Mouse (Mus musculus) forelimb bud, embryonic 11.5 days (tissue): Measurements from ENCODE around the gene Asb16.
"Not testable (repeated sequence)": the region's sequence is repeated elsewhere in the genome, so short reads cannot be mapped to it uniquely, and the experiment has no call there.

ENCODE experiments used
- DNase-seq: peaks from one replicate; pipeline ENCODE4 v3.0.0-alpha.2; 2012; ENCODE audit warnings: low read depth, low spot score

Asb16 gene

DNA sequence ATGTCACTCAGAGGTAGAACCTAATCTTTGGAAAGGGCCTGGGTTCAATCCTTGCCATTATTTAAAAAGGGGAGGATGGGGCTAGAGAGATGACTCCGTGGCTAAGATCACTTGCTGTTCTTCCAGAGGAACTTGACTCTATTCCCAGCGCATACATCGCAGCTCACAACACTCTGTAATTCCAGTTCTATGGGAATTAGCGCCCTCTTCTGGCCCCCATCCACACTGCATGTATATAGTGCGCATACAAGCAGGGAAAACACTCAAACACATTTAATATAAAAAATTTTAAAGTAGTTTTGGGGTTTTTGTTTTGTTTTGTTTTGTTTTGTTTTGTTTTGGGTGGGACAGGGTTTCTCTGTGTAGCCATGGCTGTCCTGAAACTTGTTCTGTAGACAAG, 26.7 kb upstream of the Asb16 start:
- no peak for DNase-seq

DNA sequence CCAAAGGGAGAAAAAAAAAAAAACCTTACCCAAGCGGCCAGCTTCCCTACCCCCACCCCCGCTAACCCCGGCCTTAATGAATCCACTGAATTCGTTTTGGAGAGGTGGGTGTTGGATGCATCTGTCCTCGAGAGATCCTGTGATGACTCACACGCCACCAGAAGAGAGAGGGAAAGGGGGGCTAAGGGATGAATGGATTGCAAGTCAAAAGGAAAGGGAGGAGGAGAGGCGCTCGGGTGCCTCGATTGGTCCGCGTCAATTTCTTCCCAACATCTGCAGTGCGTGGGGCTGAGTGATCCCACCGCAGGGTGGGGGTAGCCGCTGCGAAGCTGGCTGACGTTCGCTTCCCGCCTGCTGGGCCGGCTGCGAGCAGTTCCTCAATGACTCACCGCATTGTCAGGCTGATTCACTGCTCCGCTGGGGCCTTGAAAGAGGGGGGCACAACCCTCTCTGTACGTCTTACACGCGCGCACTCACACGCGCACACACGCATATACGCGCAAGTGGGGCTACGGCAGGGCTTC, 23.6 kb upstream of the Asb16 start:
- DNase-seq: peak; percentile 49

DNA sequence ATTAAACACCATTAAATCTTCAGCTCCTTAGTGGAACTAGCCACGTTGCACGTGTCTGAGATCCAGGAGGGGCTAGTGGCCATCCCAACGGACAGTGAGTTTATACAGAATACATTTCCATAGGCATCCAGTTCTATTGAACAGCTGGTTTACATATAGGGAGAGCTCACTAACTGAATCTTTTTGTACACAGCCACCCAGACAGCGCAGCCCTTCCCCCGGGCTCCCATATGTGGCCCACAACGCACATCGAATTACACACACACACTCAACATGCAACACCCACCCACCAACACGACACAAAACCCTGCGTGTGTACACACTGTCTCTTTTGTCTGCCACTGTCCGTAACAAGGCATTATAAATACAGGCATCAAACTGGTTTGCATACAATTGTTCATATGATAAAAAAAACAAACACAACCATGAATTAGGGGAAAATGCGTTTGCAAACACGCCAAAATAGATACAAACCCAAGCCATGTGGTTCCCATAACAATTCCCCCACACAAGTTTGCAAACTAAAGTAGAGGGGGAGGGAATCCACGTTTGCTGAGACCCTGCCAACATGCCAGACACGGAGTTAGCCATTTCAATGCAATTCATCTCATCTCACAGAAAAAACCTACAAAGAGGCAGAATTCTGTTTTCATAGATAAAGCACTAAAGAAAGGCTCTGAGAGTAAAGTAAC, 22.8 kb upstream of the Asb16 start:
- DNase-seq: no peak

DNA sequence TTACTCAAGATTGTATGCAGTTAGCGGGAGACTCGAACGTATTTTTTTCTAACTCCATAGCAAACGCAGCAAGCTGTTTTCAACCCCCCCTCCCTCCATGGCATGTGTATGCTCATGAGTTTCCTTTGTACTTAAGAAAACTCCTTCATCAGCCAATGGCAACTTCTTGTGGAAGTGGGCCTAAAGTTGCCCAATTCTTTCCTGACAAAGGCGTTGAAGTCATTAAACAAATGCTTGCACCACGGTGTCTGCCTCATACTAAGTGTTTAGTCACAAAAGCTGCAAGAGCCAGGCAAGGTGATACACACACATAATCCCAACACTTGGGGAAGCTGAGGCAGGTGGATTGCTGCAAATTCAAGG, 22.3 kb upstream of the Asb16 start:
- no peak for DNase-seq

DNA sequence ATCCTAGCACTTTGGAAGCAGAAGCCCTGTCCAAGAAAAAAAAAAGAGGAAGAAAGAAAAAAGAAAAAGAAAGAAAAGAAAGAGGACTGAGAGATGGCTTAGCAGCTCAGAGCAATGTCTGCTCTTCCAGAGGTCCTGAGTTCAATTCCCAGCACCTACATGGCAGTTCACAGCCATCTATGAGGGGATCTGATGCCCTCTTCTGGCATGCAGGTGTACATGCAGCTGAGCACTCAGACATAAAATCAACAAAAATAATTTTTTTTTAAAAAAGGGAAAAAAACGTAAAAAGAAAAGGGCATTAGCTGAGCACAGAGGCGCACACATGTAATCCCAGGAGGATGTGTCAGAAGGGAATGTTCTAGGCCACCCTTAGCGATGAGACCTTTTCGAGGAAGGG, 21.7 kb upstream of the Asb16 start:
- no peak for DNase-seq

DNA sequence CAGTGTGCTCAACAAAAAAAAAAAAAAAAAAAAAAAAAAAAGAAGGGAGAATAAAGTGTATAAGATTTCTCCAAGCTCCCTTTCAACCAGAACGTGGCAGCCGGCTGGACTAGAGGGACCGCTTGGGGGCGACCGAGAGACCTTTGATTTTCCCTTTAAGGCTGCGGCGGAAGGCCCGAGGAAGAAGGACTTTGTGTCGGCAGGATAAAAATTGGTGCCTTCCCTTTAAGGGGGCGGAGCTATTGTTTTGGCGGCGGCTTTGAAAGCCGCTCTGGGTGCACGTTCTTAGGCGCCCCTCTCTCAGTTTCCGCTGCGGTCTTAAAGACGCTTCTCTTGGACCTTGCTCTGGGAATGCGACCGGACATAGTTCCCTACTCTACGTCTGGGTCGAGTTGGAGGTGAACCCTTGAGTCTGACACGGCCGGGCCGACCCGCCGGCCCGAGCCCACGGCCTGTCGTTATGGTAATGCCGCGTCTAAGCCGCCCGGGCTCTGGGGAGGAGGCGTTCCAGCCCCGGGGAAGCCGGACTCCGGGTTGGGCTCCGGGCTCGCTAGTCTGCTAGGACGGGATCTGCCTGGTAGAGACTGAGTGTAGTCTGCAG, 19.8 kb upstream of the Asb16 start, which contains the start of gene BC030867:
Gene BC030867 (plus strand): TSS at position 253 of the 601 bp plus-strand sequence.
- DNase-seq: peak; percentile 99

DNA sequence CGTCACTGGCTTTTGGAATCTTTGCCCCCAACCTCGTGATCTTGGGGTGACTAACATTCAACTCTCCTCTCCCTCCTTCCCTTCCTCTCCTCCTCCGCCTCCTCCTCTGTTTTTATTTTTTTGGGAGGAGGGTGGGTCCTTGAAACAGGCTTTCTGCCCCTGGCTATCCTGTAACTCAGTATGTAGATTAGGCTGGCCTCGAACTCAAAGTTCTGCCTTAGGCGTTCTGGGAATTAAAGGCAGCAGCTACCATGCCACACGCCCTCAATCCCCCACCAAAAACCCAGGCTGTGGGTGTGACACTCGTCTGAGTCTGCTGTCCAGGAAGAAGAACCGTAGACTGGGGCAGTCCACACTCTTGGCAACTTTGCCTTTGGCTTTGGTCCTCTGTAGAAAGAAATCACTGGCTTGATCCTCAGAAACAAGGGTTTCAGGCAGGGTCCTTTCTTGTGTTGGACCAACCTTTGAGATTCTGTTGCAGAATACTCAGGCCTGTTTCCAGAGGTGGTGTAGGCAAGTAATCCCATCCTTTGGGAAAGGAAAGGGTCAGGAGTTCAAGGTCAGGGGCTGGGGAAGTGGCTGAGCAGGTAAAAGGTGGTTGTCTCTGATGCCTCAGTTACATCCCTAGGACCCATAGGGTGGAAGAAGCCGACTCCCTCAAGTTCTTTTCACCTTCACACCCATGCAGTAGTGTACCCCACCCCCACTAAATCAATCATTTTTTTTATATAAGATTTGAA, 19.0 kb upstream of the Asb16 start:
- DNase-seq: no peak

DNA sequence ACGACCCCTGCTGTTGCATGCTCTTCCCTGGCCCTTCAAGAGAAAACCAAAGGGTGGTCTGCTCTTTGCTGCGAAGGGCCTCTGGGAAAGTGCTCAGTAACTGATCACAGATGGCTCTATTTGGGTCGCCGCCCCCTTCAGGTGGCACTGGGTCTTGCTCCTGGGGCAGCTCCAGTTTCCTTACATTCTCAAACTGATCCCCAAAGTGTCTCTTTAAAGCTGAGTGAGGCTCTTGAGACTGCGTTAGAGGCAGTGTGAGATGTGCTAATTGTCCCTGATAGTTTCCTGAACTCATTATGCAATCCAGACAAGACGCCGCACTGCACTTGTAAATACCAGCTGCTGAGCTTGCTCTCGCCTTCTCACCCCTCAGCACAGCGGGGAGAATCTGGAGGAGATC, 11.0 kb upstream of the Asb16 start:
- peak; percentile 48 for DNase-seq

DNA sequence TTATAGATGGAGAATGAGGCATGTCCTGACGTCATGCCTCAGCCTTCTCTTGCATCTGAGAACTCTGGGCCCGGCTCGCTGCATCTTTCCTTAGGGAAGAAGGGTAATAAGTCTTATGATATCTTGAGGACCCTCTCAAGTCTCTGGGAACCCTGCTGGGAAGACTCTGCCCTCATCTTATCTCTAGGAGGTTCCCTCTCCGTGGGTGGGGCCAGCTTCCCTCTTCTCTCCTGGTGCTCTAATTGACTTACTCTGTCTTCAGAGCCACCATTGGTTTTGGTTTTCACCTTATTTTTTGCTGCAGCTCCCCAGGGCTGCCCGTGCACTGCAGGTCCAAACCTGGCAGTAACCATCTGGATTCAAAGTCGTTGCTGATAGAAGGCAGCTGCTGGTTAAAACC, 10.4 kb upstream of the Asb16 start:
- DNase-seq: no peak

DNA sequence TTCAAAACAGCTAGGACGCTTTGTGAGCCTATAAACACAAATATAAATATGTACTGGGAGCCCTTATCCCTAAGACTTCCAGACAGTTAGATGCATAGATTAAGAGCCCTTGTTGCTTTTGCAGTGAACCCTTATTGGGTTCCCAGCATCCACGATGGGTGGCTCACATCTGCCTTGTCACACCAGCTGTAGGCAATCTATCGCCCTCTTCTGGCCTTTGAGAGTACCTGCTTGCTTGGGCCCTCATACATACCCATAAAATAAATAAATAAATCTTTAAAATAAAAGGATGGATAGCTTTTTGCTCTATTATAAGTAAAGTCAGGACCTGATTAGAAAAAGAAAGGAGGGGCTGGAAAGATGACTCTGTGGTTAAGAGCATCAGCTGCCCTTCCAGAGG, 10.0 kb upstream of the Asb16 start:
- no peak for DNase-seq

DNA sequence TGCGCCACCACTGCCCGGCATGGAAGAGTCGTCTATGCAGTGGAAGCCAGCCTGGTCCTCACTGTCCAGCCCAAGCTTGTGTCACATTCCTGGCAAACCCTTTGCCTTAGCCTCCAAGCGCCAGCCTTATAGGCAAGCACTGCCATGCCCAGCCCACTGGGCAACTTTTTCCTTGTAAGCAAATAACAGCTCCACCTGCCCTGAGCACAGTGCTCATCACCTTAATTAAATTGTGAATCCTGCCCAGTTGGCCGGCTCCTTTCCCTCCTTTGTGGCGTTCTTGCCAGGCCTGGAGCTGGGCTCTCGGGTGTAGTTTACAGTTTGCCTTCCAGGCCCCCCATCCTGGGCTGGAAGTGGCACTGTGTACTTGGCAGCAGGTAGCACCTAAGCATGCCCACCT, 5.3 kb upstream of the Asb16 start:
- DNase-seq: no peak

DNA sequence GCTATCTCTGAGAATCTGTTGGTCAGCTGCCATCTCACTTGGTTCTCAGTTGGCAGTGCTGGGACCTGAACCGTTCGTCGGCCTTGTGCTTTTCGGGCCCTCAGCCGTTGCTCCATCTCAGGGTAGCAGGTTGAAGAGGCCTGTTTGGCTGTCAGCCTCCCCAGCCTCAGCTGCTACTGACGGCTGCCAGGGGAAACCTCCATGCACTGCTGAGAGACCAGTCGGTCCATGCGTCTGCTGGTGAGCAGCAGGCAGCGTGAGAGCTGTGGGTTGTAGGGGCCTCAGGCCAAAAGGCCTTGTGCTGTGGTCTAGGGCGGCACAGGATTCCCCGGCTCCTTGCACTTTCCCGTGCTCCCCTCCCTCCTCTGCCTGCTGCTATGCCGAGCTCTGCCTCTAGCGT, 2.7 kb upstream of the Asb16 start:
- no peak for DNase-seq

DNA sequence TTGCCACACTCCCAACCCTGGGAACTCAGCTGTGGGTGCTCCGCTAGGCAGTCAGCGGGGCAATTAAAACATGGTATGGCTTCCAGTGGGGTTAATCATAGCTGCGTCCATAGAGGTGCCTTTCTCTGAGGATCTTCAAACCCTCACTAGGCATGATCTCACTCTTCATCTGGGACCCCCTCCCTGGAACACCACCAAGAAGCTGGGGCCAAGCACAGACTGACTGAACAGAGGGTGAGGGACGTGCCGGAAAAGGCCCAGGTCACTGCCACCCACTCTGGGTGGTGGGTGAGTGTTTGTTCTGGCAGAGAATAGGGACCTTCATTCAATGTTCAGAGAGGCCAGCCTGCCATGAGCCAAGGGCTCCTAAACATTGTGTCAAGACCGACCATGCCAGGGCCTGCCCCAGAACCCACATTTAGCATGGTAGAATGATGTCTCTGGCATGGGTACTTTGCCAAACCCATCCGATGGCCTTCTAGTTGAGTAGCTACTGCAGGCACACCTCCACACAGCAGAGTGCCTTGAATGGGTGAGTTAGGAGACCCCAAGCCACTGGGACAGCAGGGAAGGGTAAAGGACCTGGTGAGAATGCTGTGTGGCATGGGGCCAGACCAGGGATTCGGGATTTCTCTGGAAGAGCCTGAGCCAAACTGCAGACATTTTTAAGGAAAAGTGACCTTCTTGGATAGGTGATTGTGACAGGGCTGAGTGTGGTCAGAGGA, 1.8 kb upstream of the Asb16 start:
- no peak for DNase-seq

DNA sequence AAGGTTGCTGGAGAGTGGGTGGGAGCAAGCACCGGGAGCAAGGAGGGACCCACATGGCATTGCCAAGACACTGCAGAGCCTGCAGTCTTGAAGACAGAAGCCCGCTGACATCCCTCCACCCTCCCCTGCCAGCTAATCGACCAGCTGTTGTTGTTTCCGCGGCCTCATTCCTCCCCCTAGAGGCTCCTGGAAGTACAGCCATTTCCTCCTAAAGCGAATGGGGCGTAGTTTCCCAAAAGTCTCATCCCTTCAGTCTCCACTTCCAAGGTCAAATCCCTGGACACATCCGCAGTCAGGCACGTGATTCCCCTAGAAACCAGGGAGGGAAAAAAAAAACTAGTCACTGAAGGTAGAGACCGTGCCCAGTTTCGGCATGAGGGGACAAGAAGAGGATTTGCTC, 1.1 kb upstream of the Asb16 start:
- DNase-seq: peak; percentile 65

DNA sequence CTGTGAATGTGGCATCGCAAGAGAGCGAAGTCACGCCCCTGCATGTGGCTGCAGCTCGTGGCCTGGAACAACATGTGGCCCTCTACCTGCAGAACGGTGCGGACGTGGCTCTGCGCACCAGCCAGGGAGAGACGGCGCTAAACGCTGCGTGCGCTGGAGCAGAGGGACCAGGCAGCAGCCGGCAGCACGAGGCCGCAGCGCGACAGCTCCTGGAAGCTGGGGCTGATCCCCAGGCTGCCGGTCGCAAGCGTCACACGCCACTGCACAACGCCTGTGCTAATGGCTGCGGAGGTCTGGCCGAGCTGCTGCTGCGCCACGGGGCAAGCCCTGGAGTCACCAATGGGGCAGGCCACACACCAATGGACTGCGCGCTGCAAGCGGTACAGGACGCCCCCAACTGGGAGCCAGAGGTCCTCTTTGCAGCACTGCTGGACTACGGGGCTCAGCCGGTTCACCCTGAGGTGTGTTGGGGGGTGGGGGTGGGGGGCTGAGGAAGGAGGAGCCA, 7.9 kb downstream of the Asb16 start:
- peak; percentile 48 for DNase-seq

DNA sequence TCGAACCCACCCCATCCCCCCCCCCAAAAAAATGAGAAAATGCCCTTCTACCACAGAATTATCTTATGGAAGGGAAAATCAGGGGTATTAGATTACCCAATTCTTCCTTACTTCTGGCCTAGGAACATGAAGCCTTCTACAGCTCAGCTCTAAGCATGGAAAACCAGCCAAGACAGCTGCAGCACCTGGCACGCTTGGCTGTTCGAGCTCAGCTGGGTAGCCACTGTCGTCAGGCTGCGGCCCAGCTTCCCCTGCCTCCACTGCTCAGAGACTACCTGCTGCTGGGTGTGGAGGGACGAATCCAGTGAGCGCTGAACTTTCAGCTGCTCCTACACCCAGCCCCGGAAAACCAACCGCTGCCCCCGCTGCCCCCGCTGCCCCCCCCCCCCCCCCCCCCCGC, 9.2 kb downstream of the Asb16 start:
- DNase-seq: no peak

DNA sequence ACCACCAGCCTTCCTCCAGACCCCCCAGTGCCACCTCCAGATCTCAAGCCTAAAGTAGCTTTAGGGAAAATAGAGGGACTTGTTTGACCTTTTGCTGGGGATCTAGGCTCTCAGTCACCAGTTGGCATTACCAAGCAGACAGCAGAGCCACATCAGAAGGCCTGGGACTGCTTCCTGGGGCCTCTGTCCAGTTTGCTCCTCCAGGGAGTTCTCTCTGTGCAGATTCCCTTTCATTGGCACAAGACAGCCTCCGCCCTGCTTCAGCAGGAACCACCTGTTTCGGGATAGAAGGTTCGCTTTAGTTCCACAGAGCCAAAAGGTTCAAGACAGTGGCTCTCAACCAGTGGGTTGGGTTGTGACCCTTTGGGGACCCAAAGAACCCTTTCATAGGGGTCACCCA, 11.1 kb downstream of the Asb16 start:
- no peak for DNase-seq

DNA sequence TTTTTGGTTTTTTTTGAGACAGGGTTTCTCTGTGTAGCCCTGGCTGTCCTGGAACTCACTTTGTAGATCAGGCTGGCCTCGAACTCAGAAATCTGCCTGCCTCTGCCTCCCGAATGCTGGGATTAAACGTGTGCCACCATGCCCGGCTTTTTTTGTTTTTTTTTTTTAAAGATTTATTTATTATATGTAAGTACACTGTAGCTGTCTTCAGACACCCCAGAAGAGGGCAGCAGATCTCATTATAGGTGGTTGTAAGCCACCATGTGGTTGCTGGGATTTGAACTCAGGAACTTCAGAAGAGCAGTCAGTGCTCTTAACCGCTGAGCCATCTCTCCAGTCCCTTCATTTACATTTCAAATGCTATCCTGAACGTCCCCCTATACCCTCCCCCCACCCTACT, 11.7 kb downstream of the Asb16 start:
- not testable (repeated sequence) for DNase-seq

DNA sequence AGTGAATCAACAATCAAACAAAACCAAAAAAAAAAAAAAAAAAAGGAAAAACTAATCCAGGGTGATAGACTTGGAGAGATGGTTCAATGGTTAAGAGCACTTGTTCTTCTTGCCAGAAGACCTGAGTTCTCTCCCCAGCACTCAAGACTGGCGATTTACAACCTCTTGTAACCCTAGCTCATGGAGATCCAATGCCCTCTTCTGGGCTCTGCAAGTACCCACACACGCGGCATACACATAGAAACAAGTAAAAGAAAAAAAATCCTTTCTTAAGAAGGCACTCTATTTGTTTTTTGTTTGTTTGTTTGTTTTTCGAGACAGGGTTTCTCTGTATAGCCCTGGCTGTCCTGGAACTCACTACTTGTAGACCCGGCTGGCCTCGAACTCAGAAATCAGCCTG, 15.4 kb downstream of the Asb16 start:
- DNase-seq: no peak

DNA sequence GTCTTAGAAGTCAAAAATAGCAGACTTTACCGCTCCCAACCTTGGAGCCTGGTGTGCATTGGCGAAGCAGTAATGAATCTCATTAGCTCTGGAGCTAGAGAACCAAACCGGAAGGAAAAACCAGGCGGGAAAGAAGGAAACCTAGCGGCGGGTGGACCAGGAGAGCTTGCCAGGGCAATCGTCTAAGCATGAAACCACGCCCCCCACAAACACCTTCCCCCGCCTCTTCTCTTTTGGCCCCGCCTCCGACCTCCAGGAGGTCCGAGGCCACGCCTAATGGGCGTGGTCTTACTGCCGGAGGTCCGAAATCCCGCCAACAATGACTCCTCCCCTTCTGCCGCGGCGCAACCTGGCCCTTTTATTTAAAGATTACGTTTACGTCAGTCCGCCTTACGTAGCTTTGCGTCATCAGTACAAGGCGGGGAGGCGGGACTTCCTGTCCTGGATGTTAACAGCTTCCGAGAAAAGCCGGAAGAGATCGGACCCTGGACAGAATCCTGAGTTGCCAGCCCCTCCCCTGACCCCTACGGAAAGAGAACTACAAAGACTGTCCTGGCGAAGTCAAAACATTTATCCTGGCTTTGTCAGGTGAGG, 16.1 kb downstream of the Asb16 start, which contains the start of gene Tmub2:
Gene Tmub2 (plus strand): TSS at position 431 of the 594 bp plus-strand sequence.
- peak; percentile 100 for DNase-seq

DNA sequence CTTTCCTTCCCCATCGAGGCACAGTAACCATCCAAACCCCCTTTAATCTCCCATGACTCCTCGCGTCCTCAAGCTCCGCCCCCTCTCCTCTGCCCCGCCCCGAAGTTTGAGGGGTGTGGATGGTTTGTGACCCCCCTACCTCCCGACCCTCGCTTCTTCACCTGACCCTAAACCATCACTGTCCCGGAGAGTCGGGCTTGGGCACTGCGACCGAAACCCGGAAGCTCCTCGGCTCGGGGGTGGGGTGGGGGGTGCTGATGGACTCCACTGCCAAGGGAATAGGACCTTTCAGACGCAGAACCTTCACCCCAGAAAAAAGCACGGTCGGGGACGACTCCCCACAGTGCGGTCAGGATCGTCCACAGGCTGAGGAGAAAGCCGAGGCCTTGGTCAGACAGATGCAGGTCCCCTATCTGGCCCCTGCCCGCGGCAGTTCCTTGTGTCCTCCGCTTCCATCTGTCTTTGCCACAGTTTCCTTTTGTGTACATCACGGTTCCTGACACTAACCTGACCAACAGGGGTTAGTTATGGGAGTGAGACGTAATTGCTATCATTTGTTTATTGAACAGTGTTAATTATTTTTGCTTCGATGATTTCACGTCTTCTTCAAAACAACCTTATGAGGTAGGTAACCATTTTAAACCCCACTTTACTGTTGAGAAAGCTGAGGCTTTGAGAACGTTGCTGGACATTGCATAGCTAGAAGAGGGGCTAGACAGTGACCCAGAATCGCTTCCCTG, 16.7 kb downstream of the Asb16 start:
- DNase-seq: no peak
